Mouse (Mus musculus) ES-Bruce4 (cell line): ENCODE measurements at regions not wholly inside any gene's neighbourhood (a gene's known extent, or its start where the extent isn't known, plus 50 kb on each side); places are given as distances from the start of the nearest gene placed in this dataset.

Experiments
- EP300 ChIP-seq: IDR thresholded peaks from 2 replicates; pipeline ENCODE4 v1.6.1; 2011; ENCODE audit warnings: low read depth, low read length; ENCODE audit not compliant: insufficient read depth
- POLR2A ChIP-seq: IDR thresholded peaks from one replicate; pipeline ENCODE4 v1.8.1; 2011; ENCODE audit warnings: low read length; ENCODE audit not compliant: insufficient read depth

- TF ChIP-seq EP300 (0 out of 2 replicates have a peak, but pooled peaks have one; percentile 36), POLR2A (no peak)
Measured at GRCm38 (mm10) chr12:26542451-26542850, 73.4 kb downstream of the Cmpk2 start.
